Mouse (Mus musculus) heart, adult 2 months (tissue): ENCODE measurements at regions not wholly inside any gene's neighbourhood (a gene's known extent, or its start where the extent isn't known, plus 50 kb on each side); places are given as distances from the start of the nearest gene placed in this dataset.

Source experiments
- DNase-seq, 2 experiments: peaks; one replicate each; pipeline ENCODE4 v3.0.0; 2021
- H3K27ac ChIP-seq: fragments of 200-600 bp; 2 replicates; pipeline ENCODE4 v1.8.1; 2022
- H3K27me3 ChIP-seq: fragments of 200-500 bp; 2 replicates; pipeline ENCODE4 v1.6.1; 2012; ENCODE audit warnings: mild to moderate bottlenecking, low read length, inconsistent platforms, mixed read lengths; ENCODE audit not compliant: control insufficient read depth, insufficient read depth
- H3K36me3 ChIP-seq: fragments of 200-500 bp; 2 replicates; pipeline ENCODE4 v1.6.1; 2012; ENCODE audit warnings: low read length, inconsistent platforms; ENCODE audit not compliant: control insufficient read depth, insufficient read depth
- H3K4me1 ChIP-seq: fragments of 200-500 bp; 2 replicates; pipeline ENCODE4 v1.6.1; 2011; ENCODE audit warnings: low read length; ENCODE audit not compliant: control insufficient read depth, insufficient read depth
- H3K4me3 ChIP-seq: fragments of 200-600 bp; 2 replicates; pipeline ENCODE4 v1.8.1; 2022
- H3K79me2 ChIP-seq: fragments of 200-500 bp; replicated peaks from 2 replicates; pipeline ENCODE4 v1.6.1; 2012; ENCODE audit warnings: mild to moderate bottlenecking, inconsistent platforms, low read length, moderate library complexity, mixed read lengths; ENCODE audit not compliant: control insufficient read depth, insufficient read depth
- H3K9ac ChIP-seq: fragments of 200-500 bp; 2 replicates; pipeline ENCODE4 v1.6.1; 2012; ENCODE audit warnings: low read depth, mild to moderate bottlenecking, control low read depth, inconsistent platforms, low read length, mixed read lengths
- CTCF ChIP-seq: fragments of 200-600 bp; IDR thresholded peaks from 2 replicates; pipeline ENCODE4 v1.8.1; 2022; ENCODE audit warnings: antibody characterized with exemption, mild to moderate bottlenecking, moderate library complexity
- EP300 ChIP-seq: fragments of 200-500 bp; IDR thresholded peaks from 2 replicates; pipeline ENCODE4 v1.6.1; 2011; ENCODE audit warnings: low read depth, low read length, control low read depth; ENCODE audit not compliant: insufficient read depth
- POLR2A ChIP-seq: fragments of 200-500 bp; IDR thresholded peaks from 2 replicates; pipeline ENCODE4 v1.6.1; 2011; ENCODE audit warnings: mild to moderate bottlenecking, low read depth, low read length, control low read depth; ENCODE audit not compliant: insufficient read depth
- WGBS: fragments of 180-500 bp; shearing (Covaris S2); methylation state at CpG from one replicate; pipeline ENCODE4 v1.1.7; 2018; 5-methylcytosine and 5-hydroxymethylcytosine counted together
- intact Hi-C: fragments of 180-260 bp; cut with DNase I; formaldehyde crosslinking; loops from one replicate; pipeline ENCODE4 v1.15.1; 2025

- no peaks in the 10 kb centered on the region for H3K36me3 ChIP-seq
- intact Hi-C loops = no loop called here
- 83% methylated on average over 7 of the region's 7 CpGs for WGBS
- H3K4me1 ChIP-seq = no peaks in the 10 kb centered on the region; the same call in 1 of the 2 replicates
- H3K27me3 ChIP-seq = no peaks in the 10 kb centered on the region
- no peak overlapping the region for H3K9ac ChIP-seq
- no peaks in the 10 kb centered on the region for H3K79me2 ChIP-seq
- no peak overlapping the region for H3K4me3 ChIP-seq
- no peak for TF ChIP-seq POLR2A
- TF ChIP-seq EP300 = no peak
- TF ChIP-seq CTCF = no peak
- no peak for DNase-seq
- H3K27ac ChIP-seq = no peak overlapping the region
Observed at GRCm38 (mm10) chr17:4921121-4921520, 73.0 kb upstream of the Arid1b start.

- no peak for DNase-seq
- 69% methylated on average over 5 of the region's 5 CpGs for WGBS
- H3K4me1 ChIP-seq = no peaks in the 10 kb centered on the region
- H3K27me3 ChIP-seq = no peaks in the 10 kb centered on the region; the same call in 1 of the 2 replicates
- H3K4me3 ChIP-seq = no peak overlapping the region
- no peaks in the 10 kb centered on the region for H3K79me2 ChIP-seq
- TF ChIP-seq EP300 (no peak), POLR2A (no peak), CTCF (no peak)
- no peak overlapping the region for H3K9ac ChIP-seq
- no peak overlapping the region for H3K27ac ChIP-seq
- intact Hi-C loops = no loop called here
- no peaks in the 10 kb centered on the region for H3K36me3 ChIP-seq
Observed at GRCm38 (mm10) chr17:4928631-4929030, 65.5 kb upstream of the Arid1b start.

GRCm38 (mm10) chr17:4935268-4935667 lies 58.9 kb upstream of the Arid1b start:
- no peaks in the 10 kb centered on the region for H3K36me3 ChIP-seq
- no peaks in the 10 kb centered on the region for H3K79me2 ChIP-seq
- H3K4me3 ChIP-seq = no peak overlapping the region
- no peak overlapping the region for H3K27ac ChIP-seq
- H3K9ac ChIP-seq = no peak overlapping the region
- intact Hi-C loops = no loop called here
- TF ChIP-seq EP300 = no peak
- no peak for TF ChIP-seq CTCF
- WGBS = 85% methylated on average over 5 of the region's 5 CpGs
- no peaks in the 10 kb centered on the region for H3K4me1 ChIP-seq
- H3K27me3 ChIP-seq = no peaks in the 10 kb centered on the region
- DNase-seq = no peak

GRCm38 (mm10) chr17:4940589-4940988 lies 53.5 kb upstream of the Arid1b start:
- intact Hi-C loops = no loop called here
- H3K79me2 ChIP-seq = no peaks in the 10 kb centered on the region
- H3K27ac ChIP-seq = no peak overlapping the region
- H3K4me1 ChIP-seq = no peaks in the 10 kb centered on the region
- no peaks in the 10 kb centered on the region for H3K27me3 ChIP-seq
- H3K4me3 ChIP-seq = no peak overlapping the region
- no peak for DNase-seq
- no peaks in the 10 kb centered on the region for H3K36me3 ChIP-seq
- H3K9ac ChIP-seq = no peak overlapping the region
- TF ChIP-seq EP300 (no peak), CTCF (no peak), POLR2A (no peak)
- WGBS = 68% methylated on average over 9 of the region's 9 CpGs

- no peaks in the 10 kb centered on the region for H3K79me2 ChIP-seq
- no peak overlapping the region for H3K27ac ChIP-seq
- H3K27me3 ChIP-seq = no peaks in the 10 kb centered on the region
- no peak overlapping the region for H3K9ac ChIP-seq
- DNase-seq = no peak
- no peaks in the 10 kb centered on the region; the same call in 1 of the 2 replicates for H3K4me1 ChIP-seq
- 72% methylated on average over 4 of the region's 4 CpGs for WGBS
- H3K36me3 ChIP-seq = no peaks in the 10 kb centered on the region
- intact Hi-C loops = no loop called here
- TF ChIP-seq EP300 (no peak), CTCF (no peak), POLR2A (no peak)
- H3K4me3 ChIP-seq = no peak overlapping the region
Observed at GRCm38 (mm10) chr17:4941286-4941800, 52.8 kb upstream of the Arid1b start.

- no peaks in the 10 kb centered on the region for H3K79me2 ChIP-seq
- TF ChIP-seq CTCF = no peak
- no peak for TF ChIP-seq EP300
- no peak for TF ChIP-seq POLR2A
- H3K27me3 ChIP-seq = no peaks in the 10 kb centered on the region
- H3K27ac ChIP-seq = no peak overlapping the region
- intact Hi-C loops = no loop called here
- H3K4me3 ChIP-seq = no peak overlapping the region
- no peaks in the 10 kb centered on the region; the same call in 1 of the 2 replicates for H3K4me1 ChIP-seq
- DNase-seq = no peak
- no peaks in the 10 kb centered on the region for H3K36me3 ChIP-seq
- WGBS = 90% methylated on average over 7 of the region's 7 CpGs
- no peak overlapping the region for H3K9ac ChIP-seq
Observed at GRCm38 (mm10) chr17:4942868-4943267, 51.3 kb upstream of the Arid1b start.
